Mouse (Mus musculus): Measurements from ENCODE around the gene Gm9944.

GRCm38 (mm10) chr4:144465206-144465605 lies 12.1 kb upstream of the Gm9944 start:
- TF ChIP-seq ZNF384 (IDR thresholded peaks at IDR 0.05; ENCODE audit: low read depth, low read length) (no peak), IRF4 (IDR thresholded peaks at IDR 0.05; ENCODE audit: low read depth, low read length) (no peak), NELFE (IDR thresholded peaks at IDR 0.05; ENCODE audit: low read depth, low read length) (no peak), USF1 (IDR thresholded peaks at IDR 0.05; ENCODE audit: low read depth, low read length) (no peak), KAT2A (IDR thresholded peaks at IDR 0.05; ENCODE audit: insufficient replicate concordance, low read length) (no peak), POLR2A (IDR thresholded peaks at IDR 0.05; ENCODE audit: low read depth, low read length) (no peak), EP300 (IDR thresholded peaks at IDR 0.05; ENCODE audit: low read length) (no peak), SMC3 (IDR thresholded peaks at IDR 0.05; ENCODE audit: low read depth, low read length) (no peak), TCF12 (IDR thresholded peaks at IDR 0.05; ENCODE audit: low read depth, low read length) (no peak), POLR2AphosphoS2 (IDR thresholded peaks at IDR 0.05; ENCODE audit: low read depth, low read length) (no peak)

Measured in CH12.LX (cell line).